Mouse (Mus musculus) heart, adult 2 months (tissue): ENCODE results near the gene Myo18a.

Source experiments
- EP300 ChIP-seq: fragments of 200-500 bp; IDR thresholded peaks from 2 replicates; pipeline ENCODE4 v1.6.1; 2011; ENCODE audit warnings: low read depth, low read length, control low read depth; ENCODE audit not compliant: insufficient read depth
- POLR2A ChIP-seq: fragments of 200-500 bp; IDR thresholded peaks from 2 replicates; pipeline ENCODE4 v1.6.1; 2011; ENCODE audit warnings: mild to moderate bottlenecking, low read depth, low read length, control low read depth; ENCODE audit not compliant: insufficient read depth

GRCm38 (mm10) chr11:77828163-77828562 lies 65.1 kb downstream of the Myo18a start:
- no peak for TF ChIP-seq POLR2A
- no peak for TF ChIP-seq EP300
